Mouse (Mus musculus): Measurements from ENCODE around the gene Pgbd1. TPM values are rescaled to one million over a fixed set of nuclear protein-coding genes. Genes with fewer than 3 reads are reported as not detected.

Gene Pgbd1
- polyA plus RNA-seq, 1 experiment from 2014 or later, result 3.2 TPM

GRCm38 (mm10) chr13:21456347-21456746 lies 15.5 kb upstream of the Pgbd1 start:
- Histone ChIP-seq H3K27me3 (ENCODE audit: control insufficient read depth, insufficient read depth, low read length) (no peaks in the 10 kb centered on the region), H3K4me1 (ENCODE audit: control insufficient read depth, insufficient read depth, low read length) (peaks cover 7% of the 10 kb centered on the region), H3K9ac (ENCODE audit: low read length) (no peak overlapping the region), H3K36me3 (ENCODE audit: control insufficient read depth, insufficient read depth) (peaks cover 3% of the 10 kb centered on the region; the same call in 1 of the 2 replicates), H3K27ac (ENCODE audit: low read length) (no peak overlapping the region), H3K9me3 (replicated peaks; ENCODE audit: control insufficient read depth, low read length) (no peaks in the 10 kb centered on the region), H3K4me2 (ENCODE audit: low read depth, low read length) (no peak overlapping the region), H3K4me3 (ENCODE audit: low read length) (no peak overlapping the region)
- 4% methylated on average over 4 of the region's 4 CpGs for WGBS
- no peak; the same call in 1 of the 2 replicates for ATAC-seq (replicated peaks; ENCODE audit: extremely low read depth, insufficient read depth, low FRiP score)

DNA sequence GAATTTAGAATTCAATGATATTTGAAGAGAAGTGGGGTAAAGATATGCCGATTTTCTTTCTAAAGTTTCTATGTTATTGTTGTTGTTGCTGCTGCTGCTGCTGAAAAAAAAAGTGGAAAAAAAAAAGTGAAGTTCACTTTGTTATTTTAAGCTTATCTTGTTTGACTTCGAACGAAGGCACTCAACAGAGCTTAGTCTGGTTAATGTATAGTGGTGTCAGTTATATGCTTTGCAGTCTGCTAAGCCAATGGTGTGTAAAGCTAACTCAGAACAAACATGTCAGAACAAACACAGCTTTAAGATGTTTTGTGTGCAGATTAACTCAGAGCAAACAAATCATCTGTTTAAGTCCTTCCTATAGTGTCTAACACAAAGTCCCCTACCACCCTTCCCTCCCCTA lies 13.3 kb upstream of the Pgbd1 start:
- no peak overlapping the region; the same call in 1 of the 2 replicates for H3K9ac ChIP-seq (ENCODE audit: low read length)
- no peak overlapping the region for H3K27ac ChIP-seq (ENCODE audit: low read length)
- 44% methylated on average over 3 of the region's 3 CpGs for WGBS
- H3K4me1 ChIP-seq (ENCODE audit: control insufficient read depth, insufficient read depth, low read length), result peaks cover 7% of the 10 kb centered on the region
- H3K36me3 ChIP-seq (ENCODE audit: control insufficient read depth, insufficient read depth), result peaks cover 5% of the 10 kb centered on the region; the same call in 1 of the 2 replicates
- H3K27me3 ChIP-seq (ENCODE audit: control insufficient read depth, insufficient read depth, low read length), result no peaks in the 10 kb centered on the region
- no peak for ATAC-seq (replicated peaks; ENCODE audit: extremely low read depth, insufficient read depth, low FRiP score)
- H3K4me2 ChIP-seq (ENCODE audit: low read depth, low read length), result peak overlapping the region; percentile 69; the same call in 1 of the 2 replicates
- H3K4me3 ChIP-seq (ENCODE audit: low read length), result no peak overlapping the region
- H3K9me3 ChIP-seq (replicated peaks; ENCODE audit: control insufficient read depth, low read length), result no peaks in the 10 kb centered on the region

DNA sequence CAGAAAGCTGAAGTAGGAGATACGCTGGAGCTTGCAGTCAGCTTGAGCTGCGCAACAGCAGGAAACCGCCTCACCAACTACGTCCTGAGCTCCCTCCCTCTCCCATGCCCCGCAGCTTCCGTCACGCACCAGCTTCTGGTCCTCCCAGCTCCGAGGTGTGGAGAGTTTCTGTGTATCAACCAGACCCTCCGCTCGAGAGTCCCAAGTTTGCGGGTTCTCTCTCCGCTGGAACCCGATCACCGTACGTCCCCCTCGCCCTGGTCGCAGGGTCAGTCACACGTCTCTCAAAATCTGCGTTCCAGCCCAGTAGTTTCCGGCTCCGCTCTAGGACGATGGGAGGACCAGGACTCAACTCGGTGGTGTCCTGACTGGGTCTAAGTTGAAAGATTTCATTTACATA lies 12.6 kb upstream of the Pgbd1 start, which contains the start of gene Zscan26:
Zscan26 (minus strand) TSS at position 282 of the 400 bp plus-strand sequence.
- peak; percentile 93 for ATAC-seq (replicated peaks; ENCODE audit: extremely low read depth, insufficient read depth, low FRiP score)
- H3K4me1 ChIP-seq (ENCODE audit: control insufficient read depth, insufficient read depth, low read length), result peaks cover 7% of the 10 kb centered on the region
- H3K4me2 ChIP-seq (ENCODE audit: low read depth, low read length), result peak within 1 kb of the TSS; percentile 69
- no peaks in the 10 kb centered on the region for H3K27me3 ChIP-seq (ENCODE audit: control insufficient read depth, insufficient read depth, low read length)
- peaks cover 8% of the 10 kb centered on the region; the same call in 1 of the 2 replicates for H3K36me3 ChIP-seq (ENCODE audit: control insufficient read depth, insufficient read depth)
- H3K4me3 ChIP-seq (ENCODE audit: low read length), result peak within 1 kb of the TSS; percentile 91
- peak within 1 kb of the TSS; percentile 92 for H3K9ac ChIP-seq (ENCODE audit: low read length)
- H3K27ac ChIP-seq (ENCODE audit: low read length), result peak within 1 kb of the TSS; percentile 87
- 0% methylated on average over 23 of the region's 23 CpGs for WGBS
- H3K9me3 ChIP-seq (replicated peaks; ENCODE audit: control insufficient read depth, low read length), result no peaks in the 10 kb centered on the region

GRCm38 (mm10) chr13:21453042-21453441 lies 12.2 kb upstream of the Pgbd1 start:
- H3K36me3 ChIP-seq (ENCODE audit: control insufficient read depth, insufficient read depth), result peaks cover 8% of the 10 kb centered on the region; the same call in 1 of the 2 replicates
- H3K9ac ChIP-seq (ENCODE audit: low read length), result peak overlapping the region; percentile 92
- peak overlapping the region; percentile 91 for H3K4me3 ChIP-seq (ENCODE audit: low read length)
- ATAC-seq (replicated peaks; ENCODE audit: extremely low read depth, insufficient read depth, low FRiP score), result no peak
- peak overlapping the region; percentile 69 for H3K4me2 ChIP-seq (ENCODE audit: low read depth, low read length)
- 2% methylated on average over 13 of the region's 13 CpGs for WGBS
- H3K27ac ChIP-seq (ENCODE audit: low read length), result peak overlapping the region; percentile 87
- H3K4me1 ChIP-seq (ENCODE audit: control insufficient read depth, insufficient read depth, low read length), result peaks cover 7% of the 10 kb centered on the region
- H3K27me3 ChIP-seq (ENCODE audit: control insufficient read depth, insufficient read depth, low read length), result no peaks in the 10 kb centered on the region
- H3K9me3 ChIP-seq (replicated peaks; ENCODE audit: control insufficient read depth, low read length), result no peaks in the 10 kb centered on the region

DNA sequence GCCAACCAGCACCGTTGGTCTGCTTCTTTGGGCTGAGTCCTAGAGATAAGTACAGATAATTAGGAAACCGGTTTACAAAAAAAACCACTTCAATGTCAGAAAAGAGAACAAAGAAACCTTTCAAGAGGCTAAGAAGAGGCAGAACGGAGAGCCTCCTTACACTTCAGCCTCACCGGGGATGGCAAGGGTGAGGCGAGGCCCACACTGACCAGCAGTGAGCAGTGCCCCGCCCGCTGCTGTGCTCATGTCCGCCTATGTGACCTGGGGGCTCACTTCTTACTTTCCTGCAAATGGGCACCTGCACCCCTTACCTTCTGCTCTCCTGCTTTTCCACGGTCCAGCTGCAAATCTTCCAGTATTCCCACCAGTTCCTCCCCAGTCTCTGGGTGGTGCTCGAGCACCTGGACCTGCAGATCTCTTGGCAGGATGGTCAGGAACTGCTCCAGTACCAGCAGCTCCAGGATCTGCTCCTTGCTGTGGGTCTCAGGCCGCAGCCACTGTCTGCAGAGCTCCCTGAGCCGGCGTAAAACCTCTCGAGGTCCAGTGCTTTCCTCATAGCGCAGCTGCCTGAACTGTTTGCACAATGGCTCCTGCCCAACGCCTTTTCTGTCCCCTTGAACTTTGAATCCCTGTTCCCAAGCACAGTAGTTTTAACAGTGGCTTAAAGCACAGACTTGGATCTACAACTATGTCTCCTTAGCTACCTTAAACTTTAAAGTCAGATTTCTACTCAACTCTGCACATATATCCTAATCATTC lies 7.2 kb upstream of the Pgbd1 start:
- WGBS, result 79% methylated on average over 16 of the region's 16 CpGs
- no peak overlapping the region for H3K27ac ChIP-seq (ENCODE audit: low read length)
- ATAC-seq (replicated peaks; ENCODE audit: extremely low read depth, insufficient read depth, low FRiP score), result no peak
- H3K4me2 ChIP-seq (ENCODE audit: low read depth, low read length), result no peak overlapping the region
- H3K27me3 ChIP-seq (ENCODE audit: control insufficient read depth, insufficient read depth, low read length), result no peaks in the 10 kb centered on the region
- H3K9me3 ChIP-seq (replicated peaks; ENCODE audit: control insufficient read depth, low read length), result no peaks in the 10 kb centered on the region
- peaks cover 46% of the 10 kb centered on the region for H3K36me3 ChIP-seq (ENCODE audit: control insufficient read depth, insufficient read depth)
- no peak overlapping the region for H3K9ac ChIP-seq (ENCODE audit: low read length)
- H3K4me3 ChIP-seq (ENCODE audit: low read length), result no peak overlapping the region
- H3K4me1 ChIP-seq (ENCODE audit: control insufficient read depth, insufficient read depth, low read length), result peaks cover 4% of the 10 kb centered on the region

GRCm38 (mm10) chr13:21446796-21447195 lies 5.9 kb upstream of the Pgbd1 start:
- WGBS, result 85% methylated on average over 9 of the region's 9 CpGs
- no peaks in the 10 kb centered on the region for H3K9me3 ChIP-seq (replicated peaks; ENCODE audit: control insufficient read depth, low read length)
- H3K4me1 ChIP-seq (ENCODE audit: control insufficient read depth, insufficient read depth, low read length), result no peaks in the 10 kb centered on the region
- no peak overlapping the region for H3K27ac ChIP-seq (ENCODE audit: low read length)
- no peak for ATAC-seq (replicated peaks; ENCODE audit: extremely low read depth, insufficient read depth, low FRiP score)
- H3K4me2 ChIP-seq (ENCODE audit: low read depth, low read length), result no peak overlapping the region
- H3K9ac ChIP-seq (ENCODE audit: low read length), result no peak overlapping the region
- peaks cover 46% of the 10 kb centered on the region for H3K36me3 ChIP-seq (ENCODE audit: control insufficient read depth, insufficient read depth)
- H3K27me3 ChIP-seq (ENCODE audit: control insufficient read depth, insufficient read depth, low read length), result no peaks in the 10 kb centered on the region
- no peak overlapping the region for H3K4me3 ChIP-seq (ENCODE audit: low read length)

DNA sequence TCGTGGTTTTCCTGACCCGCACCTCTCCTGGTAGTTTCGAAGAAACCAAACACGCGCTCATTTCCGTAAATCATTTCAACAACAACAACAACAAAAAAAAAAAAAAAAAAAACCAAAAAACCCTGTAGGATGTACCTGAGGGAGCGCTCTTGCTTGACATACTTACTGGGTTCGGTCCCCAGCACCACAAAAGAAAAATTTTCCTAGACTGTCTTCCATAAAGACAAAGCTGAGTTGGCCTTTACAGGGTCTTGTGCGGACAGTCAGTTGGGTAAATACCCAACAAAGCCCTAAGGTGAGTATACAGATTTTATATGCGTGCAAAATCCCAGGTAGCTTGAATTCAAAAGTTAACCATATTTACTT lies 332 bp upstream of the Pgbd1 start:
- H3K36me3 ChIP-seq (ENCODE audit: control insufficient read depth, insufficient read depth), result peaks cover 23% of the 10 kb centered on the region
- 21% methylated on average over 10 of the region's 10 CpGs for WGBS
- peaks cover 5% of the 10 kb centered on the region; the same call in 1 of the 2 replicates for H3K4me1 ChIP-seq (ENCODE audit: control insufficient read depth, insufficient read depth, low read length)
- H3K4me3 ChIP-seq (ENCODE audit: low read length), result peak overlapping the region; percentile 57
- H3K4me2 ChIP-seq (ENCODE audit: low read depth, low read length), result peak overlapping the region; percentile 74
- peak overlapping the region; percentile 86 for H3K27ac ChIP-seq (ENCODE audit: low read length)
- no peaks in the 10 kb centered on the region for H3K9me3 ChIP-seq (replicated peaks; ENCODE audit: control insufficient read depth, low read length)
- peak overlapping the region; percentile 73 for H3K9ac ChIP-seq (ENCODE audit: low read length)
- no peak for ATAC-seq (replicated peaks; ENCODE audit: extremely low read depth, insufficient read depth, low FRiP score)
- H3K27me3 ChIP-seq (ENCODE audit: control insufficient read depth, insufficient read depth, low read length), result no peaks in the 10 kb centered on the region

DNA sequence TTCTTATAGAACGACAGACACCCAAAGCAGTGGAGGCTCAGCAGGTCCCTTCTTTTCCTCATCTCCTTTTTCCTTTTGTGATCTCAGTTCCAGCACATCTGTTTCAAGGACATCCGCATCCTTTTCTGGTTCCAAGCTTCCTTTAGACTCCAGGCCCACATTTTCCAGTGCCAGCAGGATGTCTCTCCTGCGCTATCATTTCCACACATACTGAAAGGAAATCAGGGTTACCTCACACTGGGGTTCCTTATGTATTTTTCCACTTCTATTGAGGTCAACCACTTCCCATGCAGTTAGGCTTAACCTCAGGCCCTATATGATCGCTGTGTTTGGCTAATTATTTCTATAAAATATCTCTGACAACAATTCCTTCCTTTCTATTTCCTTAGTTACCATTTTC lies 5.4 kb downstream of the Pgbd1 start:
- Histone ChIP-seq H3K4me1 (ENCODE audit: control insufficient read depth, insufficient read depth, low read length) (peaks cover 5% of the 10 kb centered on the region; the same call in 1 of the 2 replicates), H3K4me3 (ENCODE audit: low read length) (no peak overlapping the region), H3K9me3 (replicated peaks; ENCODE audit: control insufficient read depth, low read length) (no peaks in the 10 kb centered on the region), H3K4me2 (ENCODE audit: low read depth, low read length) (no peak overlapping the region), H3K9ac (ENCODE audit: low read length) (no peak overlapping the region), H3K27me3 (ENCODE audit: control insufficient read depth, insufficient read depth, low read length) (no peaks in the 10 kb centered on the region), H3K27ac (ENCODE audit: low read length) (0 out of 2 replicates have a peak overlapping the region, but pooled peaks have one; percentile 5), H3K36me3 (ENCODE audit: control insufficient read depth, insufficient read depth) (no peaks in the 10 kb centered on the region)
- 66% methylated on average over 4 of the region's 4 CpGs for WGBS
- ATAC-seq (replicated peaks; ENCODE audit: extremely low read depth, insufficient read depth, low FRiP score), result no peak

- Histone ChIP-seq H3K4me3 (ENCODE audit: low read length) (no peak overlapping the region), H3K36me3 (ENCODE audit: control insufficient read depth, insufficient read depth) (no peaks in the 10 kb centered on the region), H3K9me3 (replicated peaks; ENCODE audit: control insufficient read depth, low read length) (no peaks in the 10 kb centered on the region), H3K4me2 (ENCODE audit: low read depth, low read length) (no peak overlapping the region), H3K9ac (ENCODE audit: low read length) (no peak overlapping the region), H3K4me1 (ENCODE audit: control insufficient read depth, insufficient read depth, low read length) (no peaks in the 10 kb centered on the region), H3K27ac (ENCODE audit: low read length) (no peak overlapping the region), H3K27me3 (ENCODE audit: control insufficient read depth, insufficient read depth, low read length) (no peaks in the 10 kb centered on the region)
- 92% methylated on average over 1 of the region's 1 CpGs for WGBS
- ATAC-seq (replicated peaks; ENCODE audit: extremely low read depth, insufficient read depth, low FRiP score), result no peak
These were observed 13.2 kb downstream of the Pgbd1 start for GRCm38 (mm10) chr13:21427631-21428030.

Data from heart, embryonic 16.5 days (tissue).